Mouse (Mus musculus) MEL (cell line): ENCODE measurements around the gene Mettl17.

Source experiments
- CHD1 ChIP-seq: IDR thresholded peaks from 2 replicates; pipeline ENCODE4 v1.6.1; 2012; ENCODE audit warnings: low read depth, mild to moderate bottlenecking, inconsistent platforms, low read length, improper control_type of control experiment
- NRF1 ChIP-seq: IDR thresholded peaks from 2 replicates; pipeline ENCODE4 v1.6.1; 2014; ENCODE audit warnings: low read depth, mild to moderate bottlenecking, inconsistent platforms, low read length, improper control_type of control experiment, moderate library complexity; ENCODE audit not compliant: poor library complexity, insufficient read depth, severe bottlenecking
- POLR2AphosphoS5 ChIP-seq: IDR thresholded peaks from 2 replicates; pipeline ENCODE4 v1.6.1; 2012; ENCODE audit warnings: low read depth, borderline replicate concordance, mild to moderate bottlenecking, inconsistent platforms, low read length, moderate library complexity, mixed read lengths

- no peak for TF ChIP-seq POLR2AphosphoS5
- no peak for TF ChIP-seq NRF1
- no peak for TF ChIP-seq CHD1
These were observed 54.4 kb downstream of the Mettl17 start for GRCm38 (mm10) chr14:51939005-51939404.
